Mouse (Mus musculus): Measurements from ENCODE around the gene Camta1. TPM values are rescaled to one million over a fixed set of nuclear protein-coding genes. Genes with fewer than 3 reads are reported as not detected.

The Camta1 gene
- polyA plus RNA-seq, 1 experiment: 124 TPM

GRCm38 (mm10) chr4:151480928-151481327, 380.7 kb downstream of the Camta1 start:
- DNase-seq (ENCODE audit: extremely low spot score in 1 of 2, low spot score in 1 of 2): no peak

GRCm38 (mm10) chr4:151477950-151478349, 383.7 kb downstream of the Camta1 start:
- no peak for DNase-seq (ENCODE audit: extremely low spot score in 1 of 2, low spot score in 1 of 2)

GRCm38 (mm10) chr4:151474895-151475470, 386.7 kb downstream of the Camta1 start:
- no peak for DNase-seq (ENCODE audit: extremely low spot score in 1 of 2, low spot score in 1 of 2)

- no peak for DNase-seq (ENCODE audit: extremely low spot score in 1 of 2, low spot score in 1 of 2)
Measured at GRCm38 (mm10) chr4:151471886-151472285, 389.8 kb downstream of the Camta1 start.

- no peak for DNase-seq (ENCODE audit: extremely low spot score in 1 of 2, low spot score in 1 of 2)
Measured at GRCm38 (mm10) chr4:151468381-151468780, 393.3 kb downstream of the Camta1 start.

- no peak for DNase-seq (ENCODE audit: extremely low spot score in 1 of 2, low spot score in 1 of 2)
Measured at GRCm38 (mm10) chr4:151458686-151459085, 403.0 kb downstream of the Camta1 start.

- no peak for DNase-seq (ENCODE audit: extremely low spot score in 1 of 2, low spot score in 1 of 2)
Measured at GRCm38 (mm10) chr4:151454611-151455010, 407.1 kb downstream of the Camta1 start.

DNA sequence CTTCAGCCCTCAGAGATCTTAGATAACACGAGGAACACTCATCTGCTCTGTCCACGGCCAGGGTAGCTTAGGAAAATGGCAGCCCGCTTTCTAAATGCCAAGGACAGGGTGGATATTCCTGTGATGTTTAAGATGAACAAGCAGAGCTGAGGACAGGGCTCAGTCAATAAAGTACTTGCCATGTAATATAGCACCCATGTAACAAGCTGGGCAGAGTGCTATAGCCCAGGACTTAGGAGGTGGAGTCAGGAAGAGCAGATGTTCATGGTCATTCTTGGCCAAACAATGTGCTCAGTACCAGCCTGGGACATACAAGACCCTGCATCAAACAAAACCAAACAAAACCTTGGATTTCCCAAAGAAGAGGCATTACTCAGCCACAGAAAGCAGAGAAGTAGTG, 407.6 kb downstream of the Camta1 start:
- no peak for DNase-seq (ENCODE audit: extremely low spot score in 1 of 2, low spot score in 1 of 2)

DNA sequence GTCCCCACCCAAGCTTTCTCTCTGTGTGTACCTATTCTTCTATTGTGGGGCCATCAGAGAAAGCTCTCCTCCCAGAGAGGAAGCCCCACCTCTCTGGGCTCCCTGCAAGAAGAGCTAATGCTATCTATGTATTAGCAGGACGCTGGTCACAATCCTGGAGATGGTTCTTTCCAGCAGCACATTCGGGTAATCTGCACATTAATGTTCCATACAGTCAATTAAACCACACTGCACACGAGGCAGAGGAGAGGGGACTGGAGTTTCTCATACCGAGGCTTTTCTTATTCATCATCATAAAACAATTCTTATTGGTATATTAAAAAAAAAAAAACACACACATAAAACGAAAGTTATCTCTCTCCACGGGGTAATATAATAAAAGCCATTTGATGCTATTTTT, 409.8 kb downstream of the Camta1 start:
- DNase-seq (ENCODE audit: extremely low spot score in 1 of 2, low spot score in 1 of 2): no peak

GRCm38 (mm10) chr4:151449981-151450380, 411.7 kb downstream of the Camta1 start:
- no peak for DNase-seq (ENCODE audit: extremely low spot score in 1 of 2, low spot score in 1 of 2)

DNA sequence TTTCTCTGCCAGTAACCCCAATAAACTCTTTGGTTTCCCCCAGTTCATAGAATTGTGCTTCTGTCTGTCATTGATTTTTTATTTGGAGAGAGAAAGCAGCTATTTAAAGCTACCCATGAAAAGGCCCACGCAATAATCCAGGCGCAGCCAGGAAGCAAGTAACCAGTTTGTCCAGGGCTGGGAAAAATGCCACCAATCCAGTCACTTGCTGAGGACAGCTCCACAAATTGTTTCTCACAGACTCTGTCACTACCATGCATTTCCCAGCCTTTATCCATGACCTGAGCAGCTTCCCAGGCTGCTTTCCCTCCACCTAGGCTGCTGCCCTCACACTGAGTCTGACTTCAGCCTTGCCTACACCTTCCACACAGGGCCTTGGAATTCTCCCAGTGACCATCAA, 413.3 kb downstream of the Camta1 start:
- peak in 1 of 2 experiments; percentile 49 for DNase-seq (ENCODE audit: extremely low spot score in 1 of 2, low spot score in 1 of 2)

DNA sequence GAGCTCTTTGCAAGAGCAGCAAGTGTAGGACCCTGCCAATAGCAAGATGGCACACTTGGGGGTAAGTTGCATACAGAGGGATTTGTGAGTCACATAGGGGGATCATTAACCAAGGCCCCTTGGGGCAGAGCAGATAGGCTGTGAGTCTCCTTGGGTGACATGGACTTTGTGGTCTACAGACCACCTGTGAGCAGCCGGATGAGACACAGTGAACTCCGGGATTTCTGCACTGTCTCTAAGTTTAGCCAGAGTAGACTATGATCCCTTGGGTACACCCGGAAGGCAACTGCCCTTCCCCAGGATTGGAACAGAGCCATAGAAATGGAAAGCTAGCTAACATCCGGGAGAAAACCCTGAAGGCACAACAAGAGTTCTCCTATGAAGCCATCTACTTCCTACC, 417.0 kb downstream of the Camta1 start:
- no peak for DNase-seq (ENCODE audit: extremely low spot score in 1 of 2, low spot score in 1 of 2)

GRCm38 (mm10) chr4:151438561-151438960, 423.1 kb downstream of the Camta1 start:
- DNase-seq (ENCODE audit: extremely low spot score in 1 of 2, low spot score in 1 of 2): no peak

- no peak for DNase-seq (ENCODE audit: extremely low spot score in 1 of 2, low spot score in 1 of 2)
Measured at GRCm38 (mm10) chr4:151437859-151438258, 423.8 kb downstream of the Camta1 start.

GRCm38 (mm10) chr4:151425133-151425532, 436.5 kb downstream of the Camta1 start:
- no peak for DNase-seq (ENCODE audit: extremely low spot score in 1 of 2, low spot score in 1 of 2)

DNA sequence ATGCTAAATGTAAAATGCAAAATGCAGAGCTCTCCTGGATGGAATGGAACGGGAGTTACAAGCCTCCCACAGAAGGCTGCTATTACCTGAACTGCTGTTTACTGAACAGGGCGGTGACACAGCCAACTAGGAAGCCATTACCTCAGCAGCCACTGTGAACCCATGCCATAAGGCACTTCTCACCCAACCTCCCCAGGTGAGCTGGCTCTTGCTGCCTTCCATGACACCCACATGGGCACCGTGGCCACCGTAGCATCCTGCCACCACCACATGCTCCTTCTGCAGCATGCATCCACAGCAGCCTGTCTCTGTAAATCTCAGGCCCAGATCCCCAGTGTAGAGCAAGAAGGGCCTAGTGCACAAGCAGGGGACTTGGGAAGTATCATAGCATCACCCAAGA, 438.8 kb downstream of the Camta1 start:
- no peak for DNase-seq (ENCODE audit: extremely low spot score in 1 of 2, low spot score in 1 of 2)

DNA sequence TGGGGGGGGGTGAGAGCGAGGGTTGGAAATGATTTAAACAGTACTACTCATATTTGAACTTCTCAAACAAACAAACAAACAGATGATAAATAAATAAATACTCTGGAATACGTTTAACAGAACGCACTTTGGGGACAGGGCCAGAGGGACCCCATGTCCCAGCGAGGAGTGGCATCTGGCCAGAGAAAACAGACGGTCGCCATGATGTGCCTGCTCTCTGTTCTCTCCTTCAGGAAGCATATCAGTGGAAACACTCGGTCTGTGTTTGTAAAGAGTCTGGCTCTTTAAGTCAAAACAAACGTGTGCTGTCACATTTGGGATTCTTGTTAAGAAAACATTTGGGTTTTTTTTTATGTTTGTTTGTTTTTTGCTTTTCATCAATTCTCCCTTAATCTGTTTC, 439.3 kb downstream of the Camta1 start:
- DNase-seq (ENCODE audit: extremely low spot score in 1 of 2, low spot score in 1 of 2): no peak

DNA sequence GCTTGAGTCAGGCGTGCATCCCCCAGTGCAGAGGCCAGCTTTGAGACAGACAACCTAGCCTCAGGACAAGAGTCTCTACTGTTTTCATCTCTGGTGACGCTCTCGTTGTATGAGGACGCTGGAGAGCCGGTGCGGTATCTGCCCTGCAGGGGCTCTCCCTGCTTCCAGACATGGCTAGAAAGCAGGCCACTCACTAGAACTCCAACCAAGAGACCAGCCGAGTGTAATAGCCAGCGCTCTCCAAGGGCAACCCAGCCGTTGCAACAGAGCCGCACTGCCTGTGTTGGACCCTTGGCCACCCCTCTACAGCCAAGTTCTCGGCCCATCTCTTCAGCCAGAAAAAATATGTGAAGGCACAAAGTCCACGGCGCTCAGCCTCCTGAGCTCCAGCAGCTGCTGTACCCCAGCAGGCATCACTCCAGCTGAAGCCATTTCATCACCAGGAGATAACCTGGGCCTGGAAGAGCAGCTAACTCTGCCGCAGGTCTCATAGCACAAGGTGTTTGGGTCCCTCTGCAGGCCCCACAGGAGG, 443.3 kb downstream of the Camta1 start:
- no peak for DNase-seq (ENCODE audit: extremely low spot score in 1 of 2, low spot score in 1 of 2)

DNA sequence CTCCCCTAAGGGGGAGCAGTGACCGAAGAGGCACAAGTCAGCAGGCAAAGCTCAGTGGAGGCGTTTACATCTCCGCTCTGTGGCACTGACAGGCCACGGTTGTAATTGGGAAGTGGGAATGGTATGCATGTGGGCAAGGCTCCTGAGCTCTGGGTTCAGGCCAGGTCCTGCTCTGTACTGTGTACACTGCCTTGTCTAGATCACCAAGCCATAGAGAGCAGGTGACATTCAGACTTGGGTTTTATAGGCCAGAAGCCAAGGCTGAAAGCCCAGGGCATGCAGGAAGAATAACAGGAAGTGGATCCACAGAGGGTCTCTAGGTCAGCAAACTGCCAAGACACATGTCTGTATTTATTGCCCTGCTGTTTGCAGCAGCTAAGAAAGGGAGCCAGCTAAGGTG, 445.9 kb downstream of the Camta1 start:
- DNase-seq (ENCODE audit: extremely low spot score in 1 of 2, low spot score in 1 of 2): no peak

DNA sequence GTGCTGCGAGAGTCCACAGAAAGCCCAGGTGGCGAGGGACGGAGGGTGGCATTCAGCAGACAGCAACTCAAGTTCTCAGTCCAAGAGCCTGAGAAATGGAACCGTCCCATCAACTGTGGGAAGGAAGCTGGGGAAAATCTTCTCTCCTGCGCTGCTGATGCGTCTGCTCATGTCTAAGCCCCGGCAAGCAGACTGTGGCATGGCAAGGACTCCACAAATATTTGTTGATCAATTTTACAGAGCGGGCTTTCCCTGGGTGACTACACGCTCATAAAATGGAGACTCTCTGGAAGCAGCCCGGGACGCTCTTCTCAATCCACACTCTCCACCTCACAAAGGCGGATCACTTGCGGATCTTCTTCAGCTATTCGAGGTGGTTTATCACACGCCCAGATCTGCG, 446.3 kb downstream of the Camta1 start:
- DNase-seq (ENCODE audit: extremely low spot score in 1 of 2, low spot score in 1 of 2): no peak

DNA sequence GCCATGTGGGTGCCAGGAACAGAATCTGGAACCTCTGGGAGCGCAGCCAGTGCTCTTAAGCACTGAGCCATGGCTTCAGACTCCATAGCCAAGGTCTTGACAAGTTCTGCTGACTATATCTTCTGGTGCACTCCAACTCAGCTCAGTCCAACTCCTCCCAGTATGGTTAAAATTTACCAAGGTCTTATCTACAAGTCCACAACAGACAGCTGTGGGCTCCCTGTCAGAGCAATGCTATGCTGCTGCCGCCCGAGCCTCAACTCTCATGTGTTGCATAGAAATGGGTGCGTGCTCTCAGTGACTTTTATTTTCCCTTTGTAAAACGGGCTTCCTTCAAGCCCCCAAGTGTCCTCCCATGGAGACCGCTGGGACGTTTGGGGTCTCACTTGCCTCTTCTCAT, 446.7 kb downstream of the Camta1 start:
- no peak for DNase-seq (ENCODE audit: extremely low spot score in 1 of 2, low spot score in 1 of 2)

- DNase-seq (ENCODE audit: extremely low spot score in 1 of 2, low spot score in 1 of 2): peak; percentile 79 to 91
Measured at GRCm38 (mm10) chr4:151411641-151412061, 450.0 kb downstream of the Camta1 start.

DNA sequence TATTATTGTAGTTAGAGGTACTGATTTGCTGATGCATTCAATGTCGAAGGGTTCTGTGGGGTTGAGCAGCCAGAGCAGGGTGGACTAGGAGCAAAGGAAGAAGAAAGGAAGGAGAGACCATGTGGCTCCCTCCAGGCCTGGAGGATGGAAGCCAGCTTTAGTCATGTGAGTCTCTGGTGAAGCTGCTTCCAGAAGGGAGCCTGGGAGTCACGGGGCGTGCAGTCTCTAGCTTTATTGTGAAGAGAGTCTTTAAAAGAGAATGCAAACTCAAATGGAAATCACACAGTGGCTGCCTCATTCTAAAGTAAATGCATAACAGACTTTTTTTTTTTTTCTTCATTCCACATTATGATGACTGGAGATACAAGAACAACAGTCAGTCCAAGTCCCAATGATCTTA, 450.7 kb downstream of the Camta1 start:
- DNase-seq (ENCODE audit: extremely low spot score in 1 of 2, low spot score in 1 of 2): peak; percentile 28 to 58
